Mouse (Mus musculus) neural tube, embryonic 15.5 days (tissue): ENCODE measurements at regions not wholly inside any gene's neighbourhood (a gene's known extent, or its start where the extent isn't known, plus 50 kb on each side); places are given as distances from the start of the nearest gene placed in this dataset.
"Not testable (repeated sequence)": the region's sequence is repeated elsewhere in the genome, so short reads cannot be mapped to it uniquely, and the experiment has no call there.

Source experiments
- ATAC-seq: fragments of 200-750 bp; cut with Nextera tagmentation; 2 replicates; pipeline ENCODE4 v1.8.0; 2017; ENCODE audit warnings: mild to moderate bottlenecking, moderate TSS enrichment, moderate library complexity; ENCODE audit not compliant: low FRiP score
- H3K27ac ChIP-seq: fragments of 300-500 bp; sonication (generic); replicated peaks from 2 replicates; pipeline ENCODE4 v1.5.1; 2015; ENCODE audit warnings: mild to moderate bottlenecking, inconsistent platforms
- H3K27me3 ChIP-seq: fragments of 300-500 bp; sonication (generic); replicated peaks from 2 replicates; pipeline ENCODE4 v1.6.1; 2015; ENCODE audit warnings: inconsistent platforms
- H3K36me3 ChIP-seq: fragments of 300-500 bp; sonication (generic); 2 replicates; pipeline ENCODE4 v1.6.1; 2015; ENCODE audit warnings: inconsistent platforms
- H3K4me1 ChIP-seq: fragments of 300-500 bp; sonication (generic); 2 replicates; pipeline ENCODE4 v1.6.1; 2015; ENCODE audit warnings: inconsistent platforms
- H3K4me2 ChIP-seq: fragments of 300-500 bp; sonication (generic); 2 replicates; pipeline ENCODE4 v1.6.1; 2015; ENCODE audit warnings: inconsistent platforms, mild to moderate bottlenecking, moderate library complexity
- H3K4me3 ChIP-seq: fragments of 300-500 bp; sonication (generic); replicated peaks from 2 replicates; pipeline ENCODE4 v1.5.1; 2015; ENCODE audit warnings: mild to moderate bottlenecking, inconsistent platforms
- H3K9ac ChIP-seq: fragments of 300-500 bp; sonication (generic); replicated peaks from 2 replicates; pipeline ENCODE4 v1.6.1; 2015; ENCODE audit warnings: mild to moderate bottlenecking, inconsistent platforms
- H3K9me3 ChIP-seq: fragments of 300-500 bp; sonication (generic); replicated peaks from 2 replicates; pipeline ENCODE4 v1.6.1; 2016; ENCODE audit warnings: inconsistent platforms
- whole genome bisulfite sequencing: fragments of 180-500 bp; shearing (Covaris S2); methylation state at CpG from one replicate; pipeline ENCODE4 v1.1.7; 2015; ENCODE audit warnings: mixed read lengths; 5-methylcytosine and 5-hydroxymethylcytosine counted together

DNA sequence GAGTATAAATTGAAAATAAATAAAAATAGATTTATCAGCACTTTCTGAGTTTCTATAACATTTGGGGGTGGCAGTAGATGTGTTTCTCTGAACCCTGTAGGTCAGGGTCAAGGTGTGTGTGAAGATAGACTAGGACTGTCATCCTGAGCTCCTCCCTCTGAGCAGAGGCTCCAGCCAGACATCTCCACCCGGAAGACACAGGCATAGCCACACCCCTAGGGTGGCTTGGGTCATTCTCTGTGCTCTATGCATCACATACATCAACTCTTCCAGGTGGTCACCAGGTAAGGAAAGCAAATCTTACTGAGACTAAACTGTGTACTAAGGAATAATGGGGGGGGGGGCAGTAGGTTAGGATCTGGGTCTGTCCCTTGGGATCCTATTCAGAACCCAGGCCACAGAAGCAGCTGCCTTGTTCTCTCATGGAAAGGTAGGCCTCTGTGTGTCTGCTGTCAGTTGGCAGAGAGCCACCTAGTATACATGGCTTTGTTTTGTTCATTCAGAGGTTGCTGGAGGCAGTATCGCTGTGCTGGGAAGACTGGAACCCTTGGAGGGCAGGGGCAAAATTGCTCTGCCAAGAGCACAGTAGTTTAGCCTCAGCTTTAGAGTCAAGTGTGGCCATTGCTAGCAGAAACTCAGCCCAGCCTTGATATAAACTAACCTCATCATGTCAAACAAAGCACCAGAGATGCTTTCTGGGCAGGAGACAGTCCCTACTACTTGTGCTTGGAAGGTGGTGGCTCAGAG, 240.3 kb downstream of the Bcl11a start:
- ATAC-seq: no peak
- no peak overlapping the region for H3K27ac ChIP-seq
- H3K4me2 ChIP-seq: no peak overlapping the region
- H3K27me3 ChIP-seq: no peaks in the 10 kb centered on the region
- 67% methylated on average over 2 of the region's 2 CpGs for WGBS
- H3K9ac ChIP-seq: no peak overlapping the region
- H3K4me3 ChIP-seq: no peak overlapping the region
- no peaks in the 10 kb centered on the region for H3K9me3 ChIP-seq
- peaks cover under 1% of the 10 kb centered on the region; the same call in 1 of the 2 replicates for H3K4me1 ChIP-seq
- H3K36me3 ChIP-seq: no peaks in the 10 kb centered on the region

DNA sequence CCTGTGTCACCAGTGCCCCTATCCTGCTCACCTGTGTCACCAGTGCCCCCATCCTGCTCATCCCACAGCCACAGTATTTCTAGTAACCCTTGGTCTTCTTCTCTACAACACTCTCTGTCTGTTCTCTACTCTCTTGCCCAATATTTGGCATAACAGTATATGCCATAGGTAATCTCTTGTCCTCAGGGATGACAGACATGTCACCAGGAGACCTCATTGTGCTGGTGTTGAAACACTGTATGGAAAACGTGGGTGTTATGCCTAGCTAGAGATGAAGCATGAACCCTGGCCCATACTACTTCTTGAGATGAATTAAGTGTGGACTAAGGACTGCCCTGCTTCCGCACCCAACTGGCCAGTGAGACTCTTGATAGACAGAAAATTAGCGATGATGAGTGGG, 241.4 kb downstream of the Bcl11a start:
- H3K9ac ChIP-seq: no peak overlapping the region
- H3K4me2 ChIP-seq: no peak overlapping the region
- H3K4me3 ChIP-seq: no peak overlapping the region
- no peak overlapping the region for H3K27ac ChIP-seq
- no peaks in the 10 kb centered on the region for H3K4me1 ChIP-seq
- no peaks in the 10 kb centered on the region for H3K27me3 ChIP-seq
- no peaks in the 10 kb centered on the region for H3K9me3 ChIP-seq
- 86% methylated on average over 3 of the region's 3 CpGs for WGBS
- H3K36me3 ChIP-seq: no peaks in the 10 kb centered on the region
- ATAC-seq: no peak

DNA sequence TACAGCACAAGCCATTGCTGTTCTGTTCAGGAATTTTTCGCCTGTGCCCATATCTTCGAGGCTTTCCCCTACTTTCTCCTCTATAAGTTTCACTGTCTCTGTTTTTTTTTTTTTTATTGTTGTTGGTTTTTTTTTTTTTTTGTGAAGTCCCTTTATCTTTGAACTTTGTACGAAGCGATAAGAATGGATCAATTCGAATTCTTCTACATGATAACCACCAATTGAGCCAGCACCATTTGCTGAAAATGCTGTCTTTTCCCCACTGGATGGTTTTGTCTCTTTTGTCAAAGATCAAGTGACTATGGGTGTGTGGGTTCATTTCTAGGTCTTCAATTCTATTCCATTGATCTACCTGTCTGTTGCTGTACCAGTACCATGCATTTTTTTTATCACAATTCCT, 244.6 kb downstream of the Bcl11a start:
- H3K27ac ChIP-seq, ATAC-seq, H3K9me3 ChIP-seq, H3K4me2 ChIP-seq, H3K9ac ChIP-seq, H3K4me1 ChIP-seq, H3K4me3 ChIP-seq, H3K36me3 ChIP-seq, H3K27me3 ChIP-seq: not testable (repeated sequence)
- WGBS: 95% methylated on average over 5 of the region's 5 CpGs

DNA sequence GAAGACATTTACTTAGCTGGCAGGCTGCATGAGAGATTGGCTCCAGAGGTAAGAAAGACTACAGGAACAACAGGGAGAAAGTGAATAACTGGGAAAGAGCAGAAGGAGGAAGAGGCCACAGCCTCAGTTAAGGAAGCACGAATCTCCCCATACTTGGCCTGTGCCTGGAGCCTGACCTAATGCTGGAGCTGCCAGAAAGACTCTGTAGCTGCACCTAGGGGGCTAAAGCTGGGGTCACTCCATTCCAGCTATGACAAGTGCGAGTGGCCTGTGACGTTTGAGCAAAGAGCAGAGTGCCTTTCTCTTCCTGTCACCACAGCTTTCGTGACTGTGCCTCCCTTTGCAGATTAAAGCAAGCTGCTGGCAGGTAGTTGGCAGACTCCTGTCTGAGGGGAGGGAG, 250.6 kb downstream of the Bcl11a start:
- no peak overlapping the region for H3K4me3 ChIP-seq
- no peak for ATAC-seq
- H3K9ac ChIP-seq: no peak overlapping the region
- no peak overlapping the region for H3K27ac ChIP-seq
- no peaks in the 10 kb centered on the region for H3K27me3 ChIP-seq
- H3K36me3 ChIP-seq: no peaks in the 10 kb centered on the region
- no peaks in the 10 kb centered on the region for H3K9me3 ChIP-seq
- peaks cover 6% of the 10 kb centered on the region; the same call in 1 of the 2 replicates for H3K4me1 ChIP-seq
- H3K4me2 ChIP-seq: no peak overlapping the region
- WGBS: 75% methylated on average over 4 of the region's 4 CpGs

DNA sequence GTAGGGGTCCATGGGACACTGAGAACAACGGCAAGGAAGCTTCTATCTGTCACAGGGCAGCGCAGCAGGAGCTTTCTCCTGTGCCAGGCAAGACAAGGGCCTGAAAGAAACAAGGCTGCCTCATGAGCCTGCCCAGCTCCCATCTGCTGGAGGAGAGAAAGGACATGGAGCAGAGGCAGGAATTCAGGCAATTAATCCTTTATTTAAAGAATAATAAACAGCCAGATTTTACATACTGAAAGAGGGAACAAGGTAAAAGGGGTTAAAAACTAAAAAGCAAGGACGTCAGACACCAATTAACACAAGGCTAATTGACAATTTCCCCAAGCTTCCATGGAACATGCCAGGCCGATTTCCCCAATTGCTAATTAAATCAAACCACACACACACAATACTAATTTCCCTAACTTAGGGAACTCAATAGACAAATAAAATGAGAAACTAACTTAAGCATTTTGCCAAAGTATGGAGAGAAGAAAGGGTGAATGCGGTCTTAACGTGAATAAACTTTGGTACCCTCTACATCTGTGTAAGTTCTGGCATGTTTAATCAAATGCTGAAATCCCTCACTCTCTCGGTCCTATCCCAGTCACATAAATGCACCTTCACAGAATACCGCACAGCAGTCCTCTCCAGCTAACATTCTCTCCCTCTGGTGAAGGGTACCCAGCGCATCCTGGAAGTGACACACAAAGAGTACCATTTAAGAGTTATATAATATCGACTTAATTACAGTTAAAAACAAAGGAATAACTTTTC, 252.7 kb downstream of the Bcl11a start:
- H3K27me3 ChIP-seq: no peaks in the 10 kb centered on the region

DNA sequence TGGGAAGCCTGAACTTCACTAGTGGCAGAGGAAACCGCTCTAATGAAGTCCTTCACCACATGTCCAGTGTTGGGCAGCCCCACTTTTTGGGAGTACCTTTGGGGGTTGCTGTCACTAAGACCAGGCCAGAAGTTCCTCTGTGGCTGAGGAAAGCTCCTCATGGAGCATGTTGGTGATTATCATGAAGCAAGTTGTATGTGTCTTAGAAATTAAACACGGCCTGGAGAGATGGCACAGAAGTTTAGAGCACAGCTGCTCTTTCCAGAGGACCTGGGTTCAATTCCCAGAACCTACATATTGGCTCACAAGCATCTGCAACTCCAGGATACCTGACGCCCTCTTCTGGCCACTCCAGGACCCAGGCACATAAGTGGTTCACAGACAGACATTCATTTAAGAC, 254.4 kb downstream of the Bcl11a start:
- Histone ChIP-seq H3K27me3 (no peaks in the 10 kb centered on the region), H3K4me3 (no peak overlapping the region), H3K4me1 (peaks cover 6% of the 10 kb centered on the region; the same call in 1 of the 2 replicates), H3K27ac (no peak overlapping the region), H3K9ac (no peak overlapping the region), H3K9me3 (no peaks in the 10 kb centered on the region), H3K36me3 (no peaks in the 10 kb centered on the region), H3K4me2 (no peak overlapping the region)
- ATAC-seq: no peak
- 89% methylated on average over 3 of the region's 3 CpGs for WGBS

More for the DNA sequence above, 252.7 kb downstream of the Bcl11a start:
- no peak overlapping the region for H3K27ac ChIP-seq
- H3K4me3 ChIP-seq: no peak overlapping the region
- ATAC-seq: no peak
- no peak overlapping the region for H3K9ac ChIP-seq
- no peak overlapping the region for H3K4me2 ChIP-seq
- WGBS: 56% methylated on average over 10 of the region's 10 CpGs
- peaks cover 6% of the 10 kb centered on the region; the same call in 1 of the 2 replicates for H3K4me1 ChIP-seq
- no peaks in the 10 kb centered on the region for H3K36me3 ChIP-seq
- no peaks in the 10 kb centered on the region for H3K9me3 ChIP-seq

DNA sequence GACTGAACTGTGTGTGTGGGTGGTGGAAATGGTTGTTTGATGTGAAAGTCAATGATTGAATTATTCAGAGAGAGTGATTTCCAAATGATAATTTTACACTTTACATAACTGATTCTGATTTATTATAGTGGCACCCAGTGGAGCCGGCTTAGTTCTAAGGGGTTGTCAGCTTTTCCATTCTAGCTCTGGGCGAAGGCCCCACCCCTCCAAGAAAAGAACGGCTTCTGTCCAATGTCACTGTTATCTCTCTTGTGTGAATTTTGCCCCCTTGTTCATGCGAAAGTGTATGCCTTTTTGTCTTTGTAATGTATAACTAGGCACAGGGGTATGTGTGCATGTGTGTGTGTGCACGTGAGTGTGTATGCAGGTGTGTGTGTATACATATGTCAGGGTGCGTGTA, 255.3 kb downstream of the Bcl11a start:
- ATAC-seq: no peak
- no peak overlapping the region for H3K4me3 ChIP-seq
- peaks cover 6% of the 10 kb centered on the region; the same call in 1 of the 2 replicates for H3K4me1 ChIP-seq
- 86% methylated on average over 6 of the region's 6 CpGs for WGBS
- no peak overlapping the region for H3K9ac ChIP-seq
- H3K27ac ChIP-seq: no peak overlapping the region
- no peaks in the 10 kb centered on the region for H3K9me3 ChIP-seq
- H3K4me2 ChIP-seq: no peak overlapping the region
- H3K27me3 ChIP-seq: no peaks in the 10 kb centered on the region
- no peaks in the 10 kb centered on the region for H3K36me3 ChIP-seq

DNA sequence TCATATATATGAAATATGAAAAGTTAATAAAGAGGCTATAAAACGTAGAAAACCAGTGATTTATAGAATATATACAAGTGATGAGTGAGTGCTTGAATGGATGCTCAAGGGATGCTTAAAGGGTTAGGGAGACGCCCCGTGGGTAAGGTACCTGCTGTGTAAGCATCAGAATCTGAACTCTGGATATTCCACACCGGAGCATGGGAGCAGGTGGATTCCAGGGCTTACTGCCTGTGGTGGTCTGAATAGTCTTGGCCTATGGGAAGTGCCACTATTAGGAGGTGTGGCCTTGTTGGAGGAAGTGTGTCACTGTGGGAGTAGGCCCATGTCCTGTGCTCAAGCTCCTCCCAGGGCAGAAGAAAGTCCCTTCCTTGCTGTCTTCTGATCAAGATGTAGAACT, 257.4 kb downstream of the Bcl11a start:
- no peaks in the 10 kb centered on the region for H3K9me3 ChIP-seq
- no peak overlapping the region for H3K27ac ChIP-seq
- no peak overlapping the region for H3K4me2 ChIP-seq
- no peaks in the 10 kb centered on the region for H3K36me3 ChIP-seq
- H3K9ac ChIP-seq: no peak overlapping the region
- no peak overlapping the region for H3K4me3 ChIP-seq
- peaks cover 4% of the 10 kb centered on the region; the same call in 1 of the 2 replicates for H3K4me1 ChIP-seq
- H3K27me3 ChIP-seq: no peaks in the 10 kb centered on the region
- 94% methylated on average over 4 of the region's 4 CpGs for WGBS
- ATAC-seq: no peak

DNA sequence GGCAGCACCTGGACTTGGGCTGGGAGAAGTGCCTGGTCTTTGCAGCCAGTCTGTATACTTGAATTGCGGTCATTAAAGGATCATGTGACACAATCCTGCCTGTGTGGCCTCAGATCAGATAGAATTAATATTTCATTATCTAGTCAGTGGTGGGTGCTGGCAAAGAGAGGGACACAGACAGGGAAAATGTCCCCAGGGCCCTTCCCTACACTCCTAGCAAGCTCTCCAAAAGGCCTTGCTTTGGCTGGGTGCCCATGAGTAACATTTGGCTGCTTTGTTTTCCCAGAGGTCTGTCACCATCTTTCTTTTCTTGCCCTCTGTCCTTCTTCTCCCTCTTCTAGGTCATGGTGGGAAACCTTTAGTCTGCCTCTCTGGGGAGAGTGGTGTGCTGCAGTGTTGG, 260.3 kb downstream of the Bcl11a start:
- 63% methylated on average over 1 of the region's 1 CpGs for WGBS
- Histone ChIP-seq H3K4me1 (no peaks in the 10 kb centered on the region), H3K27ac (no peak overlapping the region), H3K9ac (no peak overlapping the region), H3K27me3 (no peaks in the 10 kb centered on the region), H3K4me2 (no peak overlapping the region), H3K36me3 (no peaks in the 10 kb centered on the region), H3K4me3 (no peak overlapping the region), H3K9me3 (no peaks in the 10 kb centered on the region)
- ATAC-seq: no peak

DNA sequence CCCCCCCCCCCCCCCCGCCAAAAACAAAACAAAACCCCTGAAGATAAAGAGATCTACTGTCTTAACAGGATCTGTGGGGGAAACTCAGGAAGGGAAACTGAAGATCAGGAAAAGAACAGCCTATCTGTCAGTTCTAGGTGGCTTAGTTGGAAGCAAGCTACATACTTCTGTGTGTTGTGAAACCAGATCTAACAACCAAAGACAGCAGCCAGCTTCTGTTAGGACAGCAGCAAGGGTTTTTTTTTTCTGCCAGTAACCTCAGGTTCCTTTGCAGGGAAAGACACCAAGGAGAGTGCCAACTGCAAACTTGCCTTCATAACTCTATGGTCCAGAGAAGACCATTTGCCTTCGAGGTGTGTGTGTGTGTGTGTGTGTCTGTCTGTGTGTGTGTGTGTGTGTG, 261.2 kb downstream of the Bcl11a start:
- no peak for ATAC-seq
- Histone ChIP-seq H3K9me3 (no peaks in the 10 kb centered on the region), H3K27me3 (no peaks in the 10 kb centered on the region), H3K4me3 (no peak overlapping the region), H3K4me1 (no peaks in the 10 kb centered on the region), H3K27ac (no peak overlapping the region), H3K9ac (no peak overlapping the region), H3K4me2 (no peak overlapping the region), H3K36me3 (no peaks in the 10 kb centered on the region)
- WGBS: 83% methylated on average over 1 of the region's 2 CpGs

DNA sequence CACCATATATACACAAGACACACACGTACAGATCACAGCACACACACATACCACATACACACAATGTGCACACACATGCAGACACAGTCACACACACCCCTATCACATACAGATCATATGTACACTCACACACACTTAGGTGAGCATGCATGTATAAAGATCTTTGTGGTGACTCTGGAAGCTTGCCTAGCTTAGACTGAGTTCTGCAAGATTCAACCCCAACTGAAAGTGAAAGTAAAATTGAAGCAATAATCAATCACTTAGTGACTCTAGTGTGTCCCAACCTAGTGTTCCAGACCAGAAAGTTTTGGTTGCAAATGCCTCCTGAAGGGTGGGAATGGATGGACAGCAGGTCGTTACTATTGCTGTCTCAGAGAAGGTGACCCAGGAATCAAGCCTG, 262.8 kb downstream of the Bcl11a start:
- Histone ChIP-seq H3K4me2 (no peak overlapping the region), H3K36me3 (no peaks in the 10 kb centered on the region), H3K4me3 (no peak overlapping the region), H3K9me3 (no peaks in the 10 kb centered on the region), H3K4me1 (no peaks in the 10 kb centered on the region), H3K9ac (no peak overlapping the region), H3K27ac (no peak overlapping the region), H3K27me3 (no peaks in the 10 kb centered on the region)
- no peak for ATAC-seq
- 90% methylated on average over 2 of the region's 2 CpGs for WGBS

DNA sequence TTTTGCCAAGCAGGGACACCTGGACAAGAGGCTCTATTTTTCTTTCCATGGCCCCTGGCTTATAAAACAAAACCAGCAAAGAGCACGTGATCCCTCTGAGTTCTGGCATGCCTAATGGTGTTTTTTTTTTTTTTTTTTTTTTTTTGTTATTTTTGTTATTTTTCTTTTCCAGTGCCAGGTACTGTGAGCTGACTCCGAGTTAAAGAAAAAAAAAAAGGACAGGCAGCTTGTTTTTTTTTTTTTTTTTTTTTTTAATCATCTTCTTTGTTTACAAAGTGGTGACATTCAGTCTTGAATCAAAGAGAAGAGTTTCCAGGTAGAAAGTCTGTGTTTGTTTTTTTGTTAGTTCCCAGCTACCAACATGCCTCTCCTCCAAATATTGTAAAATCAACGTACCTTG, 263.8 kb downstream of the Bcl11a start:
- no peaks in the 10 kb centered on the region for H3K4me1 ChIP-seq
- no peak overlapping the region for H3K27ac ChIP-seq
- no peak overlapping the region for H3K4me2 ChIP-seq
- H3K9ac ChIP-seq: no peak overlapping the region
- no peak overlapping the region for H3K4me3 ChIP-seq
- H3K9me3 ChIP-seq: no peaks in the 10 kb centered on the region
- 71% methylated on average over 3 of the region's 3 CpGs for WGBS
- H3K36me3 ChIP-seq: no peaks in the 10 kb centered on the region
- no peaks in the 10 kb centered on the region for H3K27me3 ChIP-seq
- no peak for ATAC-seq
